Mouse (Mus musculus): ENCODE data around the gene Ctsd.
"Not testable (repeated sequence)": the region's sequence is repeated elsewhere in the genome, so short reads cannot be mapped to it uniquely, and the experiment has no call there.

Gene Ctsd

GRCm38 (mm10) chr7:142334246-142334645, 53.6 kb downstream of the Ctsd start:
- DNase-seq (ENCODE audit: low spot score), result peak; percentile 85

- DNase-seq (ENCODE audit: low spot score), result not testable (repeated sequence)
Measured at GRCm38 (mm10) chr7:142332741-142333140, 55.1 kb downstream of the Ctsd start.

GRCm38 (mm10) chr7:142331281-142331680, 56.6 kb downstream of the Ctsd start:
- no peak for DNase-seq (ENCODE audit: low spot score)

- peak; percentile 34 for DNase-seq (ENCODE audit: low spot score)
Measured at GRCm38 (mm10) chr7:142330271-142330724, 57.5 kb downstream of the Ctsd start.

- no peak for DNase-seq (ENCODE audit: low spot score)
Measured at GRCm38 (mm10) chr7:142328507-142328906, 59.3 kb downstream of the Ctsd start.

- DNase-seq (ENCODE audit: low spot score), result no peak
Measured at GRCm38 (mm10) chr7:142326714-142327445, 61.0 kb downstream of the Ctsd start.

Measured in ovary, postnatal 14 days (tissue).